19 mouse cellular contexts compared by ENCODE assay signal in genomic region chr5:148847032-148847431, GRCm38 (mm10).
DNase-seq lines count a peak whose midpoint lies in the region; ATAC-seq and TF ChIP-seq lines count a peak whose summit lies in the region.
"Had no signal": no experiment of that assay in that cellular context is flagged by ENCODE, and none has a peak within 500 bp of the region (broad histone marks: within the 10 kb centered on the region; RNA-seq: fewer than 3 reads in every experiment).

No protein-coding gene starts in this region.

- ATAC-seq in hindbrain, postnatal 0 days: no peak
- ATAC-seq: midbrain, embryonic 16.5 days had no signal

- no peak overlapping the region for H3K9ac ChIP-seq in hindbrain, postnatal 0 days (replicated peaks; ENCODE audit: low read length)
- H3K9ac ChIP-seq: embryonic facial prominence, embryonic 13.5 days; hindbrain, embryonic 13.5 days; kidney, embryonic 15.5 days; limb, embryonic 15.5 days; neural tube, embryonic 15.5 days had no signal

- H3K4me3 ChIP-seq in hindbrain, postnatal 0 days (ENCODE audit: low read length): no peak overlapping the region
- no peak overlapping the region for H3K4me3 ChIP-seq in hindbrain, embryonic 10.5 days
- H3K4me3 ChIP-seq: embryonic facial prominence, embryonic 13.5 days; hindbrain, embryonic 13.5 days; kidney, embryonic 15.5 days; limb, embryonic 15.5 days; neural tube, embryonic 15.5 days had no signal

- TF ChIP-seq CTCF in hindbrain, postnatal 0 days (IDR thresholded peaks at IDR 0.05; ENCODE audit: low read depth): peak; percentile 39

- WGBS in hindbrain, postnatal 0 days: 97% methylated on average over 5 of the region's 5 CpGs
- WGBS in hindbrain, embryonic 10.5 days: 94% methylated on average over 5 of the region's 5 CpGs

- no peak overlapping the region for H3K27ac ChIP-seq in hindbrain, postnatal 0 days
- no peak overlapping the region for H3K27ac ChIP-seq in hindbrain, embryonic 10.5 days
- H3K27ac ChIP-seq: embryonic facial prominence, embryonic 13.5 days; hindbrain, embryonic 13.5 days; limb, embryonic 15.5 days; macrophage; neural tube, embryonic 15.5 days had no signal

- DNase-seq in hindbrain, postnatal 0 days (ENCODE audit: low spot score): no peak
- no peak for DNase-seq in hindbrain, embryonic 10.5 days (ENCODE audit: low spot score)
- DNase-seq in thymus, postnatal 4 days: peak; percentile 36
- no peak for DNase-seq in thymus, postnatal 10 days (ENCODE audit: low spot score in 2 of 2)
- peak; percentile 82 for DNase-seq in ZHBTc4 (ENCODE audit: low read depth, low spot score)
- DNase-seq in cerebellum, adult 11 months: no peak
- DNase-seq in heart, adult 9 months (ENCODE audit: low spot score in 2 of 2): no peak
- no peak for DNase-seq in urinary bladder, adult 2 months (ENCODE audit: low spot score)
- DNase-seq: adrenal gland, adult 8-10 months; cerebellum, postnatal 25 days; right cerebral cortex, adult 18-20 months had no signal

- no peaks in the 10 kb centered on the region for H3K9me3 ChIP-seq in hindbrain, postnatal 0 days (ENCODE audit: low read length)
- no peaks in the 10 kb centered on the region for H3K9me3 ChIP-seq in hindbrain, embryonic 10.5 days
- H3K9me3 ChIP-seq: embryonic facial prominence, embryonic 13.5 days; hindbrain, embryonic 13.5 days; kidney, embryonic 15.5 days; neural tube, embryonic 15.5 days had no signal

- H3K27me3 ChIP-seq in hindbrain, postnatal 0 days (ENCODE audit: insufficient read depth, low read length): no peaks in the 10 kb centered on the region
- H3K27me3 ChIP-seq in hindbrain, embryonic 10.5 days (ENCODE audit: insufficient read depth, poor library complexity, severe bottlenecking): no peaks in the 10 kb centered on the region
- H3K27me3 ChIP-seq: embryonic facial prominence, embryonic 13.5 days; hindbrain, embryonic 13.5 days; kidney, embryonic 15.5 days; limb, embryonic 15.5 days; neural tube, embryonic 15.5 days had no signal

- no peaks in the 10 kb centered on the region for H3K36me3 ChIP-seq in hindbrain, postnatal 0 days (ENCODE audit: insufficient read depth, low read length)
- H3K36me3 ChIP-seq in hindbrain, embryonic 10.5 days: no peaks in the 10 kb centered on the region
- H3K36me3 ChIP-seq: embryonic facial prominence, embryonic 13.5 days; G1E; hindbrain, embryonic 13.5 days; kidney, embryonic 15.5 days; limb, embryonic 15.5 days; neural tube, embryonic 15.5 days had no signal

- no peak overlapping the region for H3K4me2 ChIP-seq in hindbrain, postnatal 0 days (ENCODE audit: low read depth, low read length)
- H3K4me2 ChIP-seq: embryonic facial prominence, embryonic 13.5 days; hindbrain, embryonic 13.5 days; kidney, embryonic 15.5 days; limb, embryonic 15.5 days; neural tube, embryonic 15.5 days had no signal

- no peaks in the 10 kb centered on the region for H3K4me1 ChIP-seq in hindbrain, postnatal 0 days (ENCODE audit: insufficient read depth, low read length)
- H3K4me1 ChIP-seq in hindbrain, embryonic 10.5 days (replicated peaks): 0 out of 2 replicates have a peak, but pooled peaks cover 4% of the 10 kb centered on the region
- H3K4me1 ChIP-seq: embryonic facial prominence, embryonic 13.5 days; hindbrain, embryonic 13.5 days; limb, embryonic 15.5 days; neural tube, embryonic 15.5 days had no signal

Comparison
In these comparisons a context has a peak if more than half of its experiments do, and no peak if none do; other contexts are left out.
1. DNase-seq: peak in thymus, postnatal 4 days (single experiment) and ZHBTc4 (single experiment); none in hindbrain, postnatal 0 days (single experiment), hindbrain, embryonic 10.5 days (single experiment), thymus, postnatal 10 days (0 of 2), cerebellum, adult 11 months (single experiment), heart, adult 9 months (0 of 2) and urinary bladder, adult 2 months (single experiment).